Mouse (Mus musculus): ENCODE measurements around the gene Ap2b1.

- TF ChIP-seq CTCF (IDR thresholded peaks at IDR 0.05; ENCODE audit: borderline replicate concordance, insufficient read depth, low read length) (no peak), POLR2A (IDR thresholded peaks at IDR 0.05; ENCODE audit: low read depth, low read length) (no peak)
These were observed 20.2 kb downstream of the Ap2b1 start for GRCm38 (mm10) chr11:83319048-83319447.

Data from embryonic fibroblast, embryonic 13.5 days (primary cell).